Mouse (Mus musculus): ENCODE results near the gene Hspa4.

DNA sequence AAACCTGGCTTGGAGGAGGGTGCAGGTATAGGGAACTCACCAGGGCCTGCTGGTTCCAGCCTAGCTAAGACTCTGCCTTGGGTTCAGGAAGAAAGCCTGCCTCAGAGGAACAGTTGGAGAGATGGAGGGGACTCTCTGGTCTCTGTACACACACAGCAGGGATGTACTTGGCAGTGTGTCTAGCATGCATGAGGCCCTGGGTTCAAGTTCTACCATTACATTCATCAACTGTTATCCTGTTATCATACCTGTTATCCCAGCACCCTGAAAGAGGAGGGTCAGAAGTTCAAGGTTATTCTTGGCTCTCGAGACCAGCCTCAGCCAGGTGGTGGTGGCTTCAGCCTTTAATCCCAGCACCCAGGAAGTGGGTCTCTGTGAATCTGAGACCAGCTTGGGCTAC, 36.7 kb upstream of the Hspa4 start:
- TF ChIP-seq CTCF (IDR thresholded peaks at IDR 0.05; ENCODE audit: low read depth, low read length) (no peak), POLR2A (IDR thresholded peaks at IDR 0.05; ENCODE audit: borderline replicate concordance, low read depth, low read length) (no peak)
